Mouse (Mus musculus): ENCODE measurements around the gene Spata9. TPM values are rescaled to one million over a fixed set of nuclear protein-coding genes. Genes with fewer than 3 reads are reported as not detected.

Gene Spata9
- polyA plus RNA-seq, 1 experiment from 2014 or later, result 0.73 TPM

DNA sequence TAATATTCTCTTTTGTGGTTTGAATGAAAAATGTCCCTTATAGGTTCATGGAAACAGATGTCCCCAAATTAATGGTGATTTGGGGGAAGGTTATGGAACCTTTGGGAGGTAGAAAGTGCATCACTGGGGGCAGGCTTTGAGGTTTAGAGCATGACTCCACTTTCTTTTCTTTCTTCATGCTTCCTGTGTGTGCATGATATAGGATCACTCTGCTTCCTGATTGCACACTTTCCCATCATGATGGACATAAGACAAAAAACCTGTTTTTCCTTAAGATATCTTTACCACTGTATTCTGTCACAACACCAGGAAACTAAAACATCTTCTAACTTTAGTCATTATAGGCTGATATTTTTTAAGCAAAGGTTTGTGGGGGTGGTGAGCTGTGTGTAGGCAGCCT, 78.0 kb downstream of the Spata9 start:
- Histone ChIP-seq H3K4me1 (ENCODE audit: insufficient read depth, low read depth, low read length) (no peaks in the 10 kb centered on the region), H3K9me3 (ENCODE audit: low read length) (no peaks in the 10 kb centered on the region), H3K4me2 (replicated peaks; ENCODE audit: low read depth, low read length) (no peak overlapping the region), H3K27me3 (replicated peaks; ENCODE audit: insufficient read depth, low read length) (no peaks in the 10 kb centered on the region), H3K36me3 (ENCODE audit: insufficient read depth, low read length) (no peaks in the 10 kb centered on the region), H3K27ac (ENCODE audit: low read length) (no peak overlapping the region), H3K9ac (replicated peaks; ENCODE audit: low read depth) (no peak overlapping the region), H3K4me3 (ENCODE audit: low read depth, low read length) (no peak overlapping the region)
- TF ChIP-seq EP300 (IDR thresholded peaks at IDR 0.05) (no peak), CTCF (IDR thresholded peaks at IDR 0.05) (no peak)
- DNase-seq (ENCODE audit: low spot score), result no peak
- no peak for ATAC-seq

Other genes starting within 250 kb of the Spata9 start
- 106 TPM in 2 replicates for gene Glrx, start 127.3 kb upstream of the Spata9 start, polyA plus RNA-seq (2015; fragmentation: Nextera tagmentation; extraction: Ambion mirVana)
- gene Rhobtb3, start 23.2 kb upstream of the Spata9 start, polyA plus RNA-seq (2015; fragmentation: Nextera tagmentation; extraction: Ambion mirVana), result 8.6 and 9.0 TPM in 2 replicates
- 18.5 and 21.5 TPM in 2 replicates for gene Rfesd, start 51.6 kb downstream of the Spata9 start, polyA plus RNA-seq (2015; fragmentation: Nextera tagmentation; extraction: Ambion mirVana)
- 0.06 and 0.08 TPM in 2 replicates for gene Gpr150, start 89.8 kb downstream of the Spata9 start, polyA plus RNA-seq (2015; fragmentation: Nextera tagmentation; extraction: Ambion mirVana)
- 4.4 and 4.8 TPM in 2 replicates for gene Arsk, start 131.5 kb downstream of the Spata9 start, polyA plus RNA-seq (2015; fragmentation: Nextera tagmentation; extraction: Ambion mirVana)
- 4.3 and 7.2 TPM in 2 replicates for gene Ttc37, start 131.6 kb downstream of the Spata9 start, polyA plus RNA-seq (2015; fragmentation: Nextera tagmentation; extraction: Ambion mirVana)